Mouse (Mus musculus) MEL (cell line): Measurements from ENCODE around the gene Sgpp1. TPM values are rescaled to one million over a fixed set of nuclear protein-coding genes. Genes with fewer than 3 reads are reported as not detected.

Experiments
- DNase-seq: peaks from one replicate; pipeline ENCODE4 v3.0.0; 2011; ENCODE audit warnings: low read depth, low spot score
- H3K27ac ChIP-seq: 2 replicates; pipeline ENCODE4 v1.5.1; 2012; ENCODE audit warnings: low read depth, mild to moderate bottlenecking, control low read depth, low read length, moderate library complexity; ENCODE audit not compliant: control insufficient read depth
- H3K27me3 ChIP-seq, 2 experiments: fragments of 150-350 bp in 1 of 2; sonication (generic) in 1 of 2; 2 replicates each; pipeline ENCODE4 v1.6.1; 2012; ENCODE audit warnings: low read length in 2 of 2, mild to moderate bottlenecking in 2 of 2, improper control_type of control experiment in 1 of 2, moderate library complexity in 1 of 2; ENCODE audit not compliant: insufficient read depth in 2 of 2, control insufficient read depth in 1 of 2
- H3K36me3 ChIP-seq, 2 experiments: 2 replicates each; pipeline ENCODE4 v1.6.1; 2012 to 2014; ENCODE audit warnings: low read length in 2 of 2, improper control_type of control experiment in 1 of 2, inconsistent platforms in 1 of 2, mild to moderate bottlenecking in 1 of 2; ENCODE audit not compliant: insufficient read depth in 2 of 2, control insufficient read depth in 1 of 2
- H3K4me1 ChIP-seq, 2 experiments: fragments of 150-350 bp in 1 of 2; sonication (generic) in 1 of 2; 2 replicates each; pipeline ENCODE4 v1.6.1; 2012; ENCODE audit warnings: low read length in 2 of 2, improper control_type of control experiment in 1 of 2, mild to moderate bottlenecking in 1 of 2; ENCODE audit not compliant: insufficient read depth in 2 of 2, control insufficient read depth in 1 of 2
- H3K4me3 ChIP-seq, 2 experiments: fragments of 150-350 bp in 1 of 2; sonication (generic) in 1 of 2; 2 replicates each; pipeline ENCODE4 v1.5.1; 2012; ENCODE audit warnings: low read depth in 2 of 2, low read length in 2 of 2, mild to moderate bottlenecking in 2 of 2, moderate library complexity in 2 of 2, control low read depth in 1 of 2, improper control_type of control experiment in 1 of 2; ENCODE audit not compliant: control insufficient read depth in 1 of 2, insufficient read depth in 1 of 2
- H3K79me2 ChIP-seq: 2 replicates; pipeline ENCODE4 v1.6.1; 2012; ENCODE audit warnings: mild to moderate bottlenecking, low read length, moderate library complexity; ENCODE audit not compliant: control insufficient read depth, poor library complexity, insufficient read depth
- H3K9ac ChIP-seq: 2 replicates; pipeline ENCODE4 v1.6.1; 2012; ENCODE audit warnings: low read depth, mild to moderate bottlenecking, control low read depth, low read length, moderate library complexity; ENCODE audit not compliant: control insufficient read depth, poor library complexity, severe bottlenecking
- H3K9me3 ChIP-seq: fragments of 150-350 bp; sonication (generic); replicated peaks from 2 replicates; pipeline ENCODE4 v1.6.1; 2012; ENCODE audit warnings: mild to moderate bottlenecking, low read length, improper control_type of control experiment, moderate library complexity; ENCODE audit not compliant: insufficient read depth
- BHLHE40 ChIP-seq: IDR thresholded peaks from 2 replicates; pipeline ENCODE4 v1.6.1; 2012; ENCODE audit warnings: low read depth, mild to moderate bottlenecking, inconsistent platforms, low read length, improper control_type of control experiment, borderline replicate concordance
- CHD1 ChIP-seq: IDR thresholded peaks from 2 replicates; pipeline ENCODE4 v1.6.1; 2012; ENCODE audit warnings: low read depth, mild to moderate bottlenecking, inconsistent platforms, low read length, improper control_type of control experiment
- CHD2 ChIP-seq: IDR thresholded peaks from 2 replicates; pipeline ENCODE4 v1.6.1; 2011; ENCODE audit warnings: low read length, improper control_type of control experiment
- CTCF ChIP-seq, 3 experiments: IDR thresholded peaks in 2 of 3; conservative IDR thresholded peaks in 1 of 3; 2 replicates each; pipeline ENCODE4 v1.5.1; 2011 to 2012; ENCODE audit warnings: low read length in 3 of 3, low read depth in 2 of 3, mild to moderate bottlenecking in 2 of 3, improper control_type of control experiment in 1 of 3, inconsistent platforms in 1 of 3, mixed read lengths in 1 of 3, moderate library complexity in 1 of 3; ENCODE audit not compliant: control insufficient read depth in 1 of 3, insufficient read depth in 1 of 3, poor library complexity in 1 of 3, severe bottlenecking in 1 of 3
- E2F4 ChIP-seq: IDR thresholded peaks from 2 replicates; pipeline ENCODE4 v1.6.1; 2011; ENCODE audit warnings: low read depth, low read length, improper control_type of control experiment, borderline replicate concordance
- ELF1 ChIP-seq: IDR thresholded peaks from 2 replicates; pipeline ENCODE4 v1.6.1; 2014; ENCODE audit warnings: low read depth, mild to moderate bottlenecking, inconsistent platforms, low read length, improper control_type of control experiment, moderate library complexity
- EP300 ChIP-seq, 2 experiments: IDR thresholded peaks; 2 replicates each; pipeline ENCODE4 v1.6.1; 2011; ENCODE audit warnings: improper control_type of control experiment in 2 of 2, low read length in 2 of 2, low read depth in 1 of 2, mild to moderate bottlenecking in 1 of 2
- ETS1 ChIP-seq: IDR thresholded peaks from 2 replicates; pipeline ENCODE4 v1.6.1; 2012; ENCODE audit warnings: low read depth, mild to moderate bottlenecking, inconsistent platforms, low read length, improper control_type of control experiment, moderate library complexity
- HCFC1 ChIP-seq: IDR thresholded peaks from 2 replicates; pipeline ENCODE4 v1.6.1; 2012; ENCODE audit warnings: low read depth, mild to moderate bottlenecking, inconsistent platforms, low read length, improper control_type of control experiment, moderate library complexity
- JUND ChIP-seq: IDR thresholded peaks from 2 replicates; pipeline ENCODE4 v1.6.1; 2011; ENCODE audit warnings: low read depth, mild to moderate bottlenecking, improper control_type of control experiment, low read length
- KAT2A ChIP-seq: conservative IDR thresholded peaks from 2 replicates; pipeline ENCODE4 v1.6.1; 2012; ENCODE audit warnings: low read depth, low read length, improper control_type of control experiment, inconsistent platforms
- MAFK ChIP-seq: IDR thresholded peaks from 2 replicates; pipeline ENCODE4 v1.6.1; 2011; ENCODE audit warnings: low read depth, mild to moderate bottlenecking, low read length, improper control_type of control experiment, borderline replicate concordance
- MAX ChIP-seq: IDR thresholded peaks from 2 replicates; pipeline ENCODE4 v1.6.1; 2011; ENCODE audit warnings: low read length, improper control_type of control experiment
- MAZ ChIP-seq: IDR thresholded peaks from 2 replicates; pipeline ENCODE4 v1.6.1; 2012; ENCODE audit warnings: low read depth, mild to moderate bottlenecking, inconsistent platforms, low read length, improper control_type of control experiment
- MEF2A ChIP-seq: IDR thresholded peaks from 2 replicates; pipeline ENCODE4 v1.6.1; 2014; ENCODE audit warnings: low read depth, mild to moderate bottlenecking, inconsistent platforms, low read length, improper control_type of control experiment; ENCODE audit not compliant: poor library complexity, insufficient replicate concordance, severe bottlenecking; ENCODE audit errors: extremely low read depth
- MXI1 ChIP-seq: IDR thresholded peaks from 2 replicates; pipeline ENCODE4 v1.6.1; 2011; ENCODE audit warnings: mild to moderate bottlenecking, low read depth, low read length, improper control_type of control experiment
- MYB ChIP-seq: IDR thresholded peaks from 2 replicates; pipeline ENCODE4 v1.6.1; 2011; ENCODE audit warnings: mild to moderate bottlenecking, low read depth, low read length, improper control_type of control experiment
- MYC ChIP-seq: IDR thresholded peaks from 2 replicates; pipeline ENCODE4 v1.6.1; 2011; ENCODE audit warnings: low read depth, mild to moderate bottlenecking, low read length, improper control_type of control experiment, moderate library complexity
- NELFE ChIP-seq: IDR thresholded peaks from 2 replicates; pipeline ENCODE4 v1.6.1; 2011; ENCODE audit warnings: low read depth, low read length, improper control_type of control experiment
- POLR2A ChIP-seq, 2 experiments: IDR thresholded peaks; 2 replicates each; pipeline ENCODE4 v1.6.1; 2011 to 2012; ENCODE audit warnings: low read length in 2 of 2, mild to moderate bottlenecking in 2 of 2, control low read depth in 1 of 2, improper control_type of control experiment in 1 of 2, low read depth in 1 of 2, moderate library complexity in 1 of 2; ENCODE audit not compliant: control insufficient read depth in 1 of 2, insufficient read depth in 1 of 2, poor library complexity in 1 of 2
- POLR2AphosphoS2 ChIP-seq: IDR thresholded peaks from 2 replicates; pipeline ENCODE4 v1.6.1; 2011; ENCODE audit warnings: low read length, improper control_type of control experiment
- RAD21 ChIP-seq: IDR thresholded peaks from 2 replicates; pipeline ENCODE4 v1.6.1; 2011; ENCODE audit warnings: mild to moderate bottlenecking, low read depth, low read length, improper control_type of control experiment
- SIN3A ChIP-seq: IDR thresholded peaks from 2 replicates; pipeline ENCODE4 v1.6.1; 2012; ENCODE audit warnings: low read length, improper control_type of control experiment, inconsistent platforms
- SMC3 ChIP-seq: IDR thresholded peaks from 2 replicates; pipeline ENCODE4 v1.6.1; 2011; ENCODE audit warnings: low read depth, low read length, improper control_type of control experiment
- TAL1 ChIP-seq: IDR thresholded peaks from 2 replicates; pipeline ENCODE4 v1.6.1; 2012; ENCODE audit warnings: mild to moderate bottlenecking, inconsistent platforms, low read length, moderate library complexity, mixed read lengths
- TBP ChIP-seq: IDR thresholded peaks from 2 replicates; pipeline ENCODE4 v1.8.0; 2011; ENCODE audit warnings: low read depth, low read length, improper control_type of control experiment
- TCF12 ChIP-seq: IDR thresholded peaks from 2 replicates; pipeline ENCODE4 v1.6.1; 2014; ENCODE audit warnings: low read depth, mild to moderate bottlenecking, inconsistent platforms, low read length, improper control_type of control experiment, moderate library complexity
- UBTF ChIP-seq: IDR thresholded peaks from 2 replicates; pipeline ENCODE4 v1.6.1; 2012; ENCODE audit warnings: low read depth, mild to moderate bottlenecking, inconsistent platforms, low read length, improper control_type of control experiment, moderate library complexity, borderline replicate concordance; ENCODE audit not compliant: insufficient read depth
- USF1 ChIP-seq: IDR thresholded peaks from 2 replicates; pipeline ENCODE4 v1.6.1; 2014; ENCODE audit warnings: low read depth, mild to moderate bottlenecking, inconsistent platforms, low read length, improper control_type of control experiment, moderate library complexity
- USF2 ChIP-seq, 2 experiments: IDR thresholded peaks; 2 replicates each; pipeline ENCODE4 v1.6.1; 2011 to 2012; ENCODE audit warnings: improper control_type of control experiment in 2 of 2, low read length in 2 of 2, borderline replicate concordance in 1 of 2, inconsistent platforms in 1 of 2, low read depth in 1 of 2, mild to moderate bottlenecking in 1 of 2; ENCODE audit not compliant: insufficient read depth in 1 of 2
- ZC3H11A ChIP-seq: IDR thresholded peaks from 2 replicates; pipeline ENCODE4 v1.6.1; 2012; ENCODE audit warnings: low read depth, mild to moderate bottlenecking, inconsistent platforms, low read length, improper control_type of control experiment
- ZKSCAN1 ChIP-seq: IDR thresholded peaks from 2 replicates; pipeline ENCODE4 v1.6.1; 2012; ENCODE audit warnings: low read depth, mild to moderate bottlenecking, inconsistent platforms, low read length, improper control_type of control experiment, moderate library complexity
- ZMIZ1 ChIP-seq: IDR thresholded peaks from 2 replicates; pipeline ENCODE4 v1.6.1; 2012; ENCODE audit warnings: low read depth, mild to moderate bottlenecking, inconsistent platforms, low read length, improper control_type of control experiment, moderate library complexity
- ZNF384 ChIP-seq: IDR thresholded peaks from 2 replicates; pipeline ENCODE4 v1.6.1; 2012; ENCODE audit warnings: low read depth, mild to moderate bottlenecking, inconsistent platforms, low read length, improper control_type of control experiment
- polyA plus RNA-seq, 2 experiments: library from polyadenylated mRNA; stranded (reverse) in 1 of 2; unstranded in 1 of 2; fragments of >175 nt in 1 of 2; fragments of >200 nt in 1 of 2; gene quantifications; 2 replicates each; pipeline versions ENCODE4 v1.2.1 to v1.2.4; 2012; ENCODE audit warnings: low replicate concordance in 2 of 2, low read depth in 1 of 2; ENCODE audit not compliant: insufficient read length in 2 of 2, insufficient read depth in 1 of 2, missing spikeins in 1 of 2
- total RNA-seq: library from RNA; depleted of rRNA; stranded (reverse); fragments of 300-350 nt; gene quantifications from 2 replicates; pipeline ENCODE4 v1.2.3, GENCODE M21; 2012; rRNA removed

Gene Sgpp1
- total RNA-seq (22.7 and 25.7 TPM in 2 replicates), polyA plus RNA-seq (10 to 100 TPM in 1 of 2 experiments, not detected in 1; 28.8 TPM)

- Histone ChIP-seq H3K27ac (peak within 1 kb of the TSS; percentile 60), H3K36me3 (peaks cover 0 to 24% of the 10 kb centered on the region in 2 experiments; a peak in 2 of 4 replicates), H3K79me2 (peaks cover 40% of the 10 kb centered on the region), H3K4me1 (peaks cover 11 to 14% of the 10 kb centered on the region in 2 experiments; a peak in 3 of 4 replicates), H3K9ac (peak within 1 kb of the TSS; percentile 97), H3K4me3 (peak within 1 kb of the TSS; percentile 91 to 99), H3K27me3 (no peaks in the 10 kb centered on the region), H3K9me3 (no peaks in the 10 kb centered on the region)
- peak; percentile 88 for DNase-seq
- TF ChIP-seq POLR2AphosphoS2, result peak; percentile 37; the same call in 1 of the 2 replicates
- no peak for TF ChIP-seq CHD1
- no peak for TF ChIP-seq CHD2
- no peak for TF ChIP-seq SMC3
- TF ChIP-seq BHLHE40, result peak; percentile 81
- no peak for TF ChIP-seq ZC3H11A
- no peak for TF ChIP-seq CTCF (IDR thresholded peaks at IDR 0.05 in 2 of 3, conservative IDR thresholded peaks at IDR 0.05 in 1 of 3; ENCODE audit: control insufficient read depth in 1 of 3, insufficient read depth in 1 of 3, low read depth in 2 of 3, low read length in 3 of 3, poor library complexity in 1 of 3, severe bottlenecking in 1 of 3)
- no peak for TF ChIP-seq RAD21
- no peak for TF ChIP-seq UBTF
- TF ChIP-seq MXI1, result peak; percentile 79
- no peak for TF ChIP-seq TAL1
- TF ChIP-seq ZNF384, result no peak
- TF ChIP-seq MYC, result peak; percentile 85
- TF ChIP-seq ZMIZ1, result peak; percentile 59; the same call in 1 of the 2 replicates
- TF ChIP-seq EP300 (IDR thresholded peaks at IDR 0.05; ENCODE audit: low read depth in 1 of 2, low read length in 2 of 2), result peak in 1 of 2 experiments; percentile 29; a peak in 1 of 4 replicates
- TF ChIP-seq JUND, result no peak
- TF ChIP-seq MAFK, result no peak
- peak; percentile 60; the same call in 1 of the 2 replicates for TF ChIP-seq TBP
- TF ChIP-seq ETS1, result 0 out of 2 replicates have a peak, but pooled peaks have one; percentile 26
- TF ChIP-seq USF2 (IDR thresholded peaks at IDR 0.05; ENCODE audit: borderline replicate concordance in 1 of 2, insufficient read depth in 1 of 2, low read depth in 1 of 2, low read length in 2 of 2), result no peak
- TF ChIP-seq MEF2A, result no peak
- TF ChIP-seq E2F4, result no peak
- TF ChIP-seq POLR2A (IDR thresholded peaks at IDR 0.05; ENCODE audit: control insufficient read depth in 1 of 2, insufficient read depth in 1 of 2, low read depth in 1 of 2, low read length in 2 of 2, poor library complexity in 1 of 2), result peak; percentile 80 to 94
- no peak for TF ChIP-seq ELF1
- TF ChIP-seq SIN3A, result peak; percentile 43; the same call in 1 of the 2 replicates
- TF ChIP-seq ZKSCAN1, result no peak
- TF ChIP-seq MYB, result no peak
- peak; percentile 57; the same call in 1 of the 2 replicates for TF ChIP-seq USF1
- TF ChIP-seq MAX, result peak; percentile 90
- no peak; the same call in 1 of the 2 replicates for TF ChIP-seq MAZ
- TF ChIP-seq NELFE, result peak; percentile 89
- TF ChIP-seq TCF12, result no peak
- peak; percentile 40 for TF ChIP-seq HCFC1
- no peak; the same call in 1 of the 2 replicates for TF ChIP-seq KAT2A
Measured at GRCm38 (mm10) chr12:75735246-75736200, at the start of gene Sgpp1. Gene Sgpp1, minus strand, starts transcription at chr12:75735729.
